ENCODE assay signal across 8 mouse cellular contexts in genomic region chr13:60177106-60177796, GRCm38 (mm10). TPM values are rescaled to one million over a fixed set of nuclear protein-coding genes. Genes with fewer than 3 reads are reported as not detected.
DNase-seq lines count a peak whose midpoint lies in the region; ATAC-seq lines count a peak whose summit lies in the region.

Gene Gas1, minus strand, starts transcription at chr13:60177365.

- peak within 1 kb of the TSS; percentile 99 for H3K27ac ChIP-seq in hindbrain, embryonic 11.5 days (ENCODE audit: low read depth, low read length)
- peak within 1 kb of the TSS; percentile 95 for H3K27ac ChIP-seq in lung, embryonic 16.5 days (ENCODE audit: low read length)

- 0 out of 2 replicates have a peak, but pooled peaks cover 3% of the 10 kb centered on the region for H3K4me1 ChIP-seq in hindbrain, embryonic 11.5 days (replicated peaks; ENCODE audit: control insufficient read depth, insufficient read depth, low read length)
- peaks cover 16% of the 10 kb centered on the region for H3K4me1 ChIP-seq in lung, embryonic 16.5 days (replicated peaks; ENCODE audit: control insufficient read depth, insufficient read depth, low read length)

- H3K27me3 ChIP-seq in hindbrain, embryonic 11.5 days (ENCODE audit: control insufficient read depth, insufficient read depth, low read length) = no peaks in the 10 kb centered on the region; the same call in 1 of the 2 replicates
- peaks cover 11% of the 10 kb centered on the region for H3K27me3 ChIP-seq in lung, embryonic 16.5 days (ENCODE audit: control insufficient read depth, insufficient read depth, low read depth, low read length)

- peak within 1 kb of the TSS; percentile 82 for H3K4me2 ChIP-seq in hindbrain, embryonic 11.5 days (replicated peaks; ENCODE audit: low read depth, low read length)
- H3K4me2 ChIP-seq in lung, embryonic 16.5 days (ENCODE audit: low read depth, low read length) = peak within 1 kb of the TSS; percentile 92

- DNase-seq in adipocyte (ENCODE audit: low spot score) = peak; percentile 95
- DNase-seq in cerebellum, postnatal 25 days = peak; percentile 53 to 59
- DNase-seq in frontal cortex, postnatal 25 days (ENCODE audit: low spot score in 2 of 2) = peak; percentile 57 to 67
- DNase-seq in hindbrain, embryonic 11.5 days (ENCODE audit: low spot score) = peak; percentile 93
- peak; percentile 79 to 90 for DNase-seq in layer of hippocampus, postnatal 14 days (ENCODE audit: low spot score in 2 of 2)
- DNase-seq in retina, postnatal 1 day = peak; percentile 99
- DNase-seq in T-cell, adult 2 months (ENCODE audit: low spot score) = no peak

- 0% methylated on average over 43 of the region's 59 CpGs for WGBS in hindbrain, embryonic 11.5 days
- under 1% methylated on average over 59 of the region's 59 CpGs for WGBS in lung, embryonic 16.5 days

- peak; percentile 94 for ATAC-seq in hindbrain, embryonic 11.5 days (ENCODE audit: low FRiP score)
- peak; percentile 91 for ATAC-seq in lung, embryonic 16.5 days (ENCODE audit: low read depth)

- H3K36me3 ChIP-seq in hindbrain, embryonic 11.5 days (ENCODE audit: control insufficient read depth, insufficient read depth, low read length) = no peaks in the 10 kb centered on the region
- H3K36me3 ChIP-seq in lung, embryonic 16.5 days (ENCODE audit: control insufficient read depth, insufficient read depth, low read length) = no peaks in the 10 kb centered on the region

- peak within 1 kb of the TSS; percentile 91 for H3K4me3 ChIP-seq in hindbrain, embryonic 11.5 days (ENCODE audit: low read depth, low read length)
- H3K4me3 ChIP-seq in lung, embryonic 16.5 days (ENCODE audit: low read length) = peak within 1 kb of the TSS; percentile 74

- no peaks in the 10 kb centered on the region for H3K9me3 ChIP-seq in hindbrain, embryonic 11.5 days (ENCODE audit: control insufficient read depth, low read length)
- H3K9me3 ChIP-seq in lung, embryonic 16.5 days (ENCODE audit: control insufficient read depth, low read length) = no peaks in the 10 kb centered on the region

- peak within 1 kb of the TSS; percentile 98 for H3K9ac ChIP-seq in hindbrain, embryonic 11.5 days (ENCODE audit: low read depth, low read length)
- H3K9ac ChIP-seq in lung, embryonic 16.5 days (ENCODE audit: low read length) = peak within 1 kb of the TSS; percentile 82

RNA-seq across cellular contexts. Expression of gene Gas1, which starts in this region (rescaled TPM):
- 106 and 124 TPM in 2 replicates for polyA plus RNA-seq in hindbrain, embryonic 11.5 days (2014; fragmentation: Nextera tagmentation; extraction: Ambion mirVana)
- 10 to 100 TPM; 11.5 to 11.8 TPM for total RNA-seq in layer of hippocampus, postnatal 14 days (2021)
- 11.2 and 12.5 TPM in 2 replicates for polyA plus RNA-seq in lung, embryonic 16.5 days (2015; fragmentation: Nextera tagmentation; extraction: Ambion mirVana)
